Mouse (Mus musculus) gastrocnemius, postnatal 4 days (tissue): ENCODE measurements around the gene Gm8879. TPM values are rescaled to one million over a fixed set of nuclear protein-coding genes. Genes with fewer than 3 reads are reported as not detected.
"Not testable (repeated sequence)": the region's sequence is repeated elsewhere in the genome, so short reads cannot be mapped to it uniquely, and the experiment has no call there.

Source experiments
- DNase-seq, 2 experiments: peaks; one replicate each; pipeline ENCODE4 v3.0.0; 2021 to 2022; ENCODE audit warnings: low spot score in 2 of 2, mixed read lengths in 2 of 2
- long read RNA-seq, 2 experiments: library from polyadenylated mRNA; stranded (forward); transcript quantifications; one replicate each; pipeline ENCODE4 v2.0.0; 2021
- total RNA-seq, 2 experiments: library from RNA; stranded (reverse); gene quantifications; 2 replicates each; pipeline ENCODE4 v1.2.3; 2021

Gene Gm8879
- total RNA-seq = not detected
- long read RNA-seq, experiment 1 = 0 reads
- long read RNA-seq, experiment 2 = 0 reads

DNA sequence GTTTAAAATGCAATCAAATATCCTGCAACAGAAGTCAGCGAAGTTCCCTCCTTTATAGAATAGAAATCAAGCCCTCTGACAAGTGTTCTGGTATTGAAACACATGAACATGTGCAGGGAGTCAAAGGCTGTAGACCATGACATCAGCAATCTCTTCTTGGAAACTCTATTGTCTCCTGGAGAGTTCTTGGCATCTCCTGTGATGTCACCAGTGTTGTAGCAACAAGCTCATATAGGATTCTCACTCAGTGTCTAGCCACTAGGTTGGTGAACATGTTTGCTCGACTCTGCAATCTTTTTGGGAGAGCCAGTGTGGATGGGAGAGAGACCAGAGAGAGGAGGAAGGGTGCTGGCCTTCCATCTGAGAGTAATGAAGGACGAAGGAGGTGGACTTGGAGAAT, at the start of gene Gm8879:
TSS of gene Gm8879 (plus strand) at position 301 of the 400 bp plus-strand sequence.
- not testable (repeated sequence) for DNase-seq

DNA sequence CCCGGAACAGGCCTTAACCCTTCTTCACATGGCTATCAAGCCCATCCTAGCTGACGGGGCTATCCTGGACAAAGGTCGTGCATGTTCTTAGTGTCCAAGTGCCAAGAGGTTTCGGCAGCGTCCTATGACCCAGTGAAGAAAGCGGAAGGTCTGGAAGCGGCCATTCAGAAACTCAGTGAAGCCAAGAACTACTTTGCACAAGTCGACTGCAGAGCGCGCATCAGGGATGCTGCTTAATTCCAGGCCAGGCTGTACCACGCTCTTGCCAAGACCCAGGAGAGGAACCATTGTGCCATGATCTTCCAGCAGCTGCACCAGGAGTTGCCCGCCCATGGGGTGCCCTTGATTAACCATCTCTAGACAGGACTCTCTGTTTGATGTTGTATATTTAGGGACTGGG, 10.6 kb downstream of the Gm8879 start:
- DNase-seq = peak in 1 of 2 experiments; percentile 8

Other genes with a start within 250 kb of the Gm8879 start
- not detected for gene Gm8871, start 179.8 kb upstream of the Gm8879 start, total RNA-seq
- gene Gm8857, start 179.8 kb upstream of the Gm8879 start, total RNA-seq = not detected
- gene Gm5861, start 55.4 kb downstream of the Gm8879 start, total RNA-seq = not detected
- gene Gm8890, start 128.4 kb downstream of the Gm8879 start, total RNA-seq = not detected
- gene Speer1, start 213.9 kb downstream of the Gm8879 start, total RNA-seq = not detected